Mouse (Mus musculus) urinary bladder, postnatal 25 days (tissue): ENCODE results near the gene Atf3.

ENCODE experiments used
- DNase-seq: peaks from one replicate; pipeline ENCODE4 v3.0.0; 2022; ENCODE audit warnings: low spot score

Gene Atf3

DNA sequence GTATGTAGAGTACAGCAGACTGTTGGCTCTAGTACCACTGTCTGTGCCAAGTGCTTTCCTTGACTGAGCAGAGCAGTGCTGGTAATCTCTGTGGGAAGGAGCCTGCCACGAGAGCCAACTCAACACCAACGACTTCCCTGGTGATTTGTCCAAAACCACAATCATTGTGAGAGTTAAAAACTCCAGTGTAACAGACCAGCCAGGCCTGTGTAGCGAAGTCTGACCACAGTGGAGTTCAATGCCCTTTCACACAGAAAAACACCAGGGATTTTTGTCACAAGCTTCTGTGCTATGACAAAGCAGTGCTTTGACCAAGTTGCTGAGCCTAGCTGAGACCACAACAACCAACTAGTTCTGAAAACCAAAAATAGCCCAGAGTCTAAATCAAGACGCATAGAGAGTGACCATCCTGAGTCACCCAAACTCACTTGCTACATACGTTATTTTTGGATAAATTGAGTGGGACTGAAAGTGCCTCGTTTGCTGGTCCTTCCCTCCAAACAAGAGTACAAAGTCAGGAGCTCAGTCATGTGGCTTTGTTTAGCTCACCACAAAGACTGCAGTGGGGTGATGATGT lies 12.6 kb upstream of the Atf3 start:
- no peak for DNase-seq

DNA sequence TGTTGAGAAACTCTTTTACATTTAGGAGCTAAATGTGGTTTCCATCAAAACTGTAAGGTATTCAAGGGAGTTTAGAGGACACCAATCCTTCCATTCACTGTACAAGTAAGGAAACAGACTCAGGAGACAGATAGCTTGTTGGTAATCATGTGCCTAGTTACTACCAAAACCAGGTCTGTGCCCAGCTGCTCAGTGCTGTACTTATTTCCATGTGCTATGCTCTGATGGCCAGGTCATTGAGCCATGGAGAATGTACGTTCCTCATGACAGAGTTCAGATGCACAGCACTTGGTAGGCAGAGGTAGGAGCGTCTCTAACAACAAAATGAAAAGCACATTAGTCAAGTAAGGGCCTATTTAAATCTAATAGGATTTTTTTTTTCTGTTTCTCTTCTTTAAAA lies 8.7 kb upstream of the Atf3 start:
- DNase-seq, result no peak

DNA sequence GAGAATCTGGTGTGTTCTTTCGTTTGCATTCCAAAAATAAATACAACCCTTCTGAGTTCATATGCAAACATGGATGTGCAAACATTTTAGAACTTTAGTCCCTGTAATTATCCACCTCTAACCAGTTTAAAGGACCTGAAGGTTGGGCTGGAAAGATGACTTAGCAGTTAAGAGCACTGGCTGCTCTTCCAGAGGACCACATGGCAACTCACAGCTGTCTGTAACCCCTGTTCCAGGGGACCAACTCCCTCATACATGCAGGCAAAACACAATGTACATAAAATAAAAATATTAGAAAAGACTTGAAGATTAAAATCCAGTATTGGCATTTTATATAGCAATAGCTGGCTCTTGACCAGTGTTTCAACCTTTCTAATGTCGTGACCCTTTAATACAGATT lies 7.9 kb upstream of the Atf3 start:
- DNase-seq, result no peak

DNA sequence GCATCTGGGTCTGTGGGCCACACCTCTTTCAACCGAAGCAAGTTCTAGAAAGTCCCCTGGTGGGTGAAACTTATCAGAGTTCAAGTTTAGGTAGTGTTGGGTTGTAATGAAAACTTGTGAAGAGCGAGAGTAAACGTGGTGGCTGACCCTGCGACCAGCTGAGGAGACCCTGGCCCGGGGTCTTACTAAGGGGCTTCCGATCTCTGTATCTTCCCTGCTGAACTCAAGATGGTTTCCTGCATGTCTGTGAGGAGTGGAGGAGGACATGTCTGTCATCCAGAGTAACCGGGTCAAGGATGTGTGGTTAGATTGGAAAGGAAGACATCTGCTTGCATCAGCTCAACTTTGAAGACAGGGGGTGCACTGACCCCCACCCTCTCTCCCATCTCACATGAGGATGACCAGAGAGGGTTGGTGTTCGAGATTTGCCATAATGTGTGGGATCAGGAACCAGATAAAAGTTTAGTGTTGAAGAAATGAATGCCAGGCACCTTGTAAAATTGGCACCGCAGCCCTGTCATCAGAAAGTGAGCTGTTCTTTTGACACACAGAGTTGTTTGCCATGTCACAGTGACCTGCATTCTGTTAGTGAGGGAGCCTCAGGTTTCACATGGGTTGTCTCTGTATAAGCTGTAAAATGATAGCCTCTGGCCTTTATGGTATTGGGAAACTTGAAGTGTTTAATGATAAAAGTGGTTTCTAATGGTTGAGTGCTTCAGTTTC lies 7.3 kb upstream of the Atf3 start:
- DNase-seq, result no peak

- peak; percentile 94 for DNase-seq
Observed at GRCm38 (mm10) chr1:191224302-191224980, 6.6 kb upstream of the Atf3 start.

DNA sequence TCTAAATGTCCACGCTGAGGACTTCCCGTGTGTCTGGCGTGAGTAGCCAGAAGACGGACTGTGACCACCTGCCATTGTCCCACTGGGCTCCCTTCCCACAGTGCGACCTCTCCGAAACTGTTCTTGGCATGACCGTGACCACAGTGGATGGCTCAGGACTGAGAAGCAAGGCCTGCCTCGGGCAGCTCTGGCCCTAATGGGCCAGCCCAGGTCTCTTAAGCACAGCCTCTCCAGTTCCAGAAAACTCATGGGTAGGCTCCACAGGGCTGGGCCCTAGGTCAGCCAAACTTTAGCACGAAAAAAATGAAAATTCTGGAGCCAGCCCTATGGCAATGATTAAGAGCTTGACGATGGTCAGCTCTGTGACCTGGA lies 6.1 kb upstream of the Atf3 start:
- DNase-seq, result no peak

GRCm38 (mm10) chr1:191222031-191222430 lies 4.2 kb upstream of the Atf3 start:
- DNase-seq, result peak; percentile 22

GRCm38 (mm10) chr1:191220588-191220987 lies 2.7 kb upstream of the Atf3 start:
- DNase-seq, result no peak

- DNase-seq, result no peak
Observed at GRCm38 (mm10) chr1:191219748-191220147, 1.9 kb upstream of the Atf3 start.

GRCm38 (mm10) chr1:191218583-191218982 lies 744 bp upstream of the Atf3 start:
- DNase-seq, result no peak

DNA sequence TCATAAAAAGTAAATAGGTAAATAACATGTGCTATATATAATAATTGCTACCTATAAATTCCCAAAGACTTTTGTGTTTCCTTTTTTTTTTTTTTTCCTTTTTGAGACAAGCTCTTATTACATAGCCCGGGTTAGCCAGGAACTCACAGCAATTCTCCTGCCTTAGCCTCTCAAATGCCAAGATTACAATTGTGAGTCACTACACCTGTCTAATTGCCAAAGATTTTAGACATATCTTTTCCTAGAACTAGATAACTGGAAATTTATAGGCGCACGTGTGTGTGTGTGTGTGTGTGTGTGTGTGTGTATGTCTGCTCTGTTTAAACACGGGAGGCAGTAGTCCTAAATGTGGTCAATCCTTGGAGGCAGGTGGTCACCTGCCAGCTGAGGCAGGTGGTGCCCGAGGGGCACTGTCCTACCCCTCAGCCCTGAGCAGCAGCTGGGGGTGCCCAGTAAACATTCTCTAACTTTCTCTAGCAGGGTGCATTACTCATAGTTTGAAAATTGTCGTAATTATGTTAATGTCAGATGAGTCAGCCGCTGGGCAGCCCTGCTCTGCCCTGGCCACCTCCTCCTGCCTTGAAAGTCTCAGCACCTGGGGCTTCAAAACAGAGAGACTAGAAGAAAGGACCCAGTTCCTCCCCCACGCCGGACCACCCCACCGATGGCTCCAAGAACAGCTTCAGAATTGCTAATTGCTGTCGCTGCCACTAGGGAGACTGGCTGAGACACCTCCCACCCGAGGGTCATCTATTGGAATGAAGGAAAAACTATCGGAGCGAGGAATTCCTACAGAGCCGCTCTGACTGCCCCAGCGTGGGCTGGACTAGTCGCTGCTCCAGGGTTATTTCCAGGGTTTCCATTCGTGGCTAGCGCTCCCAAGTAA lies 1.8 kb downstream of the Atf3 start:
- no peak for DNase-seq

DNA sequence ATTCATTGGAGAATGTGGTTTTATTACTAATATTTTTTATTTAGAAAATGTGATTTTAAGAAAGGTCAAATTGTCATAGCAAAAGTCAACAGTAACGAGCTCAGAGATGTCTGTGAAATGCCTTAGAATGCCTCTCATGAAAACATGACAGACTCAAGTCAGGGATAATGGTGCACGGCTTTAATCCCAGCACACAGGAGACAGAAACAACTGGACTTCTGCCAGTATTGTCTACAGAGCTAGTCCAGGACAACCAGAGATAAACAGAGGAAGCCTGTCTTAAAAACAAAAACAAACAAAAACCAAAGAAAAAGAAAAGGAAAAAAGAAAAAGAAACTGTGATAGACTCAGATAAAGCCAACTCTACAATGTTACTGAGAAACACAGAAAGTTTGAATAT lies 6.7 kb downstream of the Atf3 start:
- no peak for DNase-seq

DNA sequence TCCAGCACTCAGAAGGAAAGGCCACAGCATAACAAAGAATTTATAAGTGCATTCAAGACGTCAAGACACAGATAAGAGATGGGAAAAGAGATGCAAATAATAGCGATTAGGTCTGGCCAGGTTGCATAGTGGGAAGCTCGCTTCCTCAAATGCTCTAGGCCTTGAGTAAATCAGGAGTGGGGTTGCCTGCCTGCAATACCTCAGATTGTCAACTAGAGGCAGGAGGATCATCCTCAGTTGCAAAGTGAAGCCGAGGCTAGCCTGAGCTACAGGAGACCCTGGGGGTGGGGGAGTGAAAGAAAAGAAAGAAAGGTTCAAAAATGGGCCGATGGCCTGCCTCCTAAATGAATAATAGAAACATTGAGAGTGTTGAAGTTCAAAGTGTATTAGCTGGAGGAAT lies 12.0 kb downstream of the Atf3 start:
- DNase-seq, result no peak

GRCm38 (mm10) chr1:191204876-191205275 lies 13.0 kb downstream of the Atf3 start:
- no peak for DNase-seq

DNA sequence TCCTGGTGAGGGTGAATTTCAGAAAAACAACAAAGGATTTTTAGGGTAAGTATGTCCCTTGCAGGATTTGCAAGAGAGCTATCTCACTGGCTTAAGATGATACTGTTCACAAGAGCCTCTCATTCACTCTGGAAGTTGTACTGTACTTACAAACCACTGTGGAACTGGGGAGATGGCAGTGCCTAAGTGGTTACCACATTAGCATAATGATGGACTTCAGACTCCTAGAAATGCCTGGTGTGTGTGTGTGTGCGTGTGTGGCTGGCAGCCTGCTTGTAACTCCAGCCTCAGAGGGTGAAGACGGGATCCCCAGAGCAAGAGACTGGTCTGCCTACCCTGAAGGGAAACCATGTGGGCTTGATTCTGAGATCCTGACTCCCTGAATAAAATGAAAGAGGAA lies 14.3 kb downstream of the Atf3 start:
- DNase-seq, result no peak

DNA sequence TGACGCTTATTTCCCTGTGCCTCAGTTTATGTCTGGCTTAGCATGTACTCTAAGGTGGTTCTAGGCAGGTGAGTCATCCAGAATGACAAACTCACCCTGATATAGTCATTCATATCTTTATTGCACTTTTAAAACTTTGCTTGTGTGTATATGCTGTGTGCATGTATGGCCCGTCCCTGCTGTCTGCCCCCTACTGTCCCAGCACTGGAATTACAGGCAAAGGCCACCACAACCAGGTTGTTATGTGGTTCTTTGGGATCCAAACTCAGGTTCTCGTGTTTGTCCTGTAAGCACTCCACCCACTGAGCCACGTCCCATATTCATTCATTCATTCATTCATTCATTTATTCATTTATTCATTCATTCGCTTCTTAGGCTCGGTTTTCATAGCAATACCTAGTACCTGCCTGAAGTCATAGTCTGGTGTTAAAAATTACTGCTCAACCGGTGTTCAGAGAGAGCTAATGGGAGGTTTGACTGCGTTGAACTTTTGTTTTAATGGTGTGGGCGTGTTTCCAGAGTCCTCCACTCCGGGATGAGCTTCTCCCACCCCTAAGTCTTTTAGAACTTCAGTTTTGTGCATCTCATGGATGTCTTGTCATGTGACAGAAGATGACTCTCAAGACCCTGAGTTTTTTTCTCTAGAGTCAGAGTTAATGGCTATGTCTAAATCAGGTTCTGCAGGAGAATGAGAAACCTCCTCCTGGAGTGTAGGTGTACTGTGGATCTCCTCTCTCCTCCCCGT lies 15.5 kb downstream of the Atf3 start:
- DNase-seq, result no peak

DNA sequence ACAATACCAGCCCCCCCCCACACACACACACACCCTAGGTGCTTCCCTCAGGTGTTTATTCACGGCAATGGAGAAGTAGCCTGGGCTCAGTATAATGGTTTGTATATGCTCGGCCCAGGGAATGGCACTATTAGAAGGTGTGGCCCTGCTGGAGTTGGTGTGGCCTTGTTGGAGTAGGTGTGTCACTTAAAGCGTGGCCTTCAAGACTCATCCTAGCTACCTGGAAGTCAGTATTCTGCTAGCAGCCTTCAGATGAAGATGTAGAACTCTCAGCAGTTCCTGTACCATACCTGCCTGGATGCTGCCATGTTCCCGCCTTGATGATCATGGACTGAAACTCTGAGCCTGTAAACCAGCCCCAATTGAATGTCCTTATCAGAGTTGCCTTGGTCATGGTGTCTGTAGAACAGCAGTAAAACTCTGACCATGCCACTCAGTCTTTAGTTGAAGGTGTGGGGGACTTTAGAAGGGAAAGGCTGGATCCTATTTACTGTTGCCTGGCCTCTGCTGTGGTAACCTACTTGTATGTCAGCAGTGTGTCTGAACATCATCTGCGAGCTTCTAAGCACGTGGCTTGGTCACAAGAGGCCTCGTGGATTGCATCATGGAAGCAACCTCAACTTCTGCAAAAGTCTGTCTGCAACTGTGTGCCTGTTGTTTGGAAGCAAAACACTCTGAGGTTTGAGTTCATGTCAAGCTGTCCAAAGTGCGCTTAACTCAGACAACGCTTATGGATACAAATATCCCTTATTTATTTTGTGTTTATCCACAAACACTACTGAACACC lies 16.8 kb downstream of the Atf3 start:
- no peak for DNase-seq

GRCm38 (mm10) chr1:191197916-191198315 lies 19.9 kb downstream of the Atf3 start:
- no peak for DNase-seq

- no peak for DNase-seq
Observed at GRCm38 (mm10) chr1:191196016-191196415, 21.8 kb downstream of the Atf3 start.

DNA sequence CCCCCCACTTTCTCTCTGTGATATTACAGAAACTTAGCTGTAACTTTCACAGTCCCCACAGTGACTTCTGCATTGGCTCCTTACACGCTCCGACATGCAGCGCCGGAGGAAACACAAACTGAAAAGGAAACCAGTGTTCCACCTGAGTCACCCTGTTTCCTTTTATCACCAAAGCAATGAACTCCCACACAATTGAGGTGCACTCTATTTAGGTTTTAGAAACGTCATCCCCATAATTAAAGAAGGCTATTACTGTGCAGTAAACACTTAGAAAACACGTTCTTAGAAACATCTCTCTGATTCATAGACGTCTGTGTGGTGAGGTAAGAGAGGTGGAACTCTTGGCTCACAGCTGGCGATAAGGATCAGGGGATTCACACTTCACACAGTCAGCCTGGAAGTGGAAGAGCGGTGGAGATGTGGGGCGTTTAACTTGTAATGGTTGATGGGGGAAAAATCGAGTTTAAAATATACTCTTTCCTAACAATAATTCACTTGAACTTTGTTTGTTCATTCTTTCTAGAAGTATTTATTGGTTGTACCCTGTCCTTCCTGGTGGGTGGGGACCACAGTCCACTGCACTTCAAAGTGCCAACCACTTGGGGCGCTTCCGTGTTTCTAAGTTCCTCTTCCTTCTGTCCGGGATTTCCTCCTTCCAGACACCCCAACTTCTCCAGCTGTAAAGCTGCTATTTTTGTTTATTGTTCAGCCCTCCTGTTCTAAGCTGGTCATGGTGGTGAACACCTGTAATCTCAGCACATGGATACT lies 24.0 kb downstream of the Atf3 start:
- DNase-seq, result peak; percentile 38
